Mouse (Mus musculus) heart, embryonic 11.5 days (tissue): Measurements from ENCODE around the gene Tef. TPM values are rescaled to one million over a fixed set of nuclear protein-coding genes. Genes with fewer than 3 reads are reported as not detected.

Experiments used
- ATAC-seq: fragments of 200-750 bp; cut with Nextera tagmentation; replicated peaks from 2 replicates; pipeline ENCODE4 v1.8.0; 2017; ENCODE audit warnings: moderate library complexity; ENCODE audit not compliant: insufficient number of reproducible peaks, low FRiP score, low TSS enrichment
- H3K27ac ChIP-seq: fragments of 300-500 bp; sonication (generic); 2 replicates; pipeline ENCODE4 v1.5.1; 2014; ENCODE audit warnings: mild to moderate bottlenecking, low read depth, low read length
- H3K27me3 ChIP-seq: fragments of 300-500 bp; sonication (generic); 2 replicates; pipeline ENCODE4 v1.6.1; 2014; ENCODE audit warnings: mild to moderate bottlenecking, low read length, mixed read lengths; ENCODE audit not compliant: control insufficient read depth, insufficient read depth
- H3K36me3 ChIP-seq: fragments of 300-500 bp; sonication (generic); 2 replicates; pipeline ENCODE4 v1.6.1; 2014; ENCODE audit warnings: mild to moderate bottlenecking, low read length, moderate library complexity, mixed read lengths; ENCODE audit not compliant: control insufficient read depth, insufficient read depth
- H3K4me1 ChIP-seq: fragments of 300-500 bp; sonication (generic); 2 replicates; pipeline ENCODE4 v1.6.1; 2014; ENCODE audit warnings: low read length; ENCODE audit not compliant: control insufficient read depth, insufficient read depth
- H3K4me2 ChIP-seq: fragments of 300-500 bp; sonication (generic); 2 replicates; pipeline ENCODE4 v1.6.1; 2014; ENCODE audit warnings: mild to moderate bottlenecking, moderate library complexity
- H3K4me3 ChIP-seq: fragments of 300-500 bp; sonication (generic); 2 replicates; pipeline ENCODE4 v1.5.1; 2014; ENCODE audit warnings: low read depth, low read length
- H3K9ac ChIP-seq: fragments of 300-500 bp; sonication (generic); 2 replicates; pipeline ENCODE4 v1.6.1; 2014; ENCODE audit warnings: mild to moderate bottlenecking, low read depth, low read length, moderate library complexity
- H3K9me3 ChIP-seq: fragments of 300-500 bp; sonication (generic); replicated peaks from 2 replicates; pipeline ENCODE4 v1.6.1; 2016; ENCODE audit warnings: low read length; ENCODE audit not compliant: control insufficient read depth
- WGBS: fragments of 180-500 bp; shearing (Covaris S2); extraction: QIAGEN DNeasy Blood & Tissue Kit; methylation state at CpG from one replicate; pipeline ENCODE4 v1.1.7; 2014; ENCODE audit not compliant: insufficient replicate concordance; 5-methylcytosine and 5-hydroxymethylcytosine counted together
- polyA plus RNA-seq: library from polyadenylated mRNA; unstranded; fragments of >200 nt; fragmentation: Nextera tagmentation; extraction: Ambion mirVana; gene quantifications from 2 replicates; pipeline ENCODE4 v1.2.1, GENCODE M21; 2014

The Tef gene
- polyA plus RNA-seq, 1 experiment from 2014 or later, result 15.0 TPM

DNA sequence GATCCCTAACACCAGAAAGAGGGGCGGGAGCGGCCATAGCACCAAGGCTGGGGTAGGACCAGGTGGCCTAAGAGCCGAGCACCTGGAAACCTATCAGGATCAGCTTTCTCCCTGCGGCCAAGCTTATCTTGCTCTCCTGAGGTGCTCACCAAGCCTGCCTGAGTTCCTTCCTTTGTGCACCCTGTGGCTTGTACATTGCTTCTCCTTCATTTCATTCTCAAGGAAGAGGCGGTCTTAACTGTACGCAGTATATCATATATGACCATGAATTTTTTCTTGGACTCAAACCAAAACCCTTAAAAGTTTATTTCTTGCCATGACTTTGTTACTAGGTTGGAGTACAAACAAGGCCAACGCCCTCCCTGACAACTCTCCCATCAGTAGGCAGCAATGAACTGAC, 62.0 kb downstream of the Tef start:
- H3K4me1 ChIP-seq, result peaks cover 4% of the 10 kb centered on the region; the same call in 1 of the 2 replicates
- H3K9ac ChIP-seq, result no peak overlapping the region
- H3K4me2 ChIP-seq, result no peak overlapping the region
- no peaks in the 10 kb centered on the region for H3K27me3 ChIP-seq
- peaks cover 20% of the 10 kb centered on the region for H3K36me3 ChIP-seq
- no peak overlapping the region for H3K27ac ChIP-seq
- no peak overlapping the region for H3K4me3 ChIP-seq
- WGBS, result 89% methylated on average over 7 of the region's 7 CpGs
- no peaks in the 10 kb centered on the region for H3K9me3 ChIP-seq
- ATAC-seq, result no peak

DNA sequence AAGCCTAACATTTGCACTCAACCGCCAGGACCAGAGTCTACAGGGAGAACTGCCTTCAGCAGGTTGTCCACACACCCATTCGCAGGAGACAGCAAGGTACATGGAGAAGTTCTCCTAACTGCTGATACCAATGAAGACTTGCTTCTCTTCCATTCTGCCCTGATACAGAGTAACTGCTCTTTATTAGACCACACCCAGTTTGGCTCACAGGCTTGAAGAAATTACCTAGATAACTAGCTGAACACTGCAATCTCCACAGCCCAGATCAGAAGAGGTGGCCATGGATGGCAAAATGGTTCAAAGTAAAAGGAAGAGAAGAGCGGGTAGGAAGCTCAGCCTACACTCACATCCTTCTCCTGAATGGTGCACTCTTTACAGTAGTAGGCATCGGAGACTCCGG, 67.8 kb downstream of the Tef start:
- H3K27ac ChIP-seq, result no peak overlapping the region
- 95% methylated on average over 5 of the region's 5 CpGs for WGBS
- ATAC-seq, result no peak
- H3K9ac ChIP-seq, result no peak overlapping the region
- no peak overlapping the region for H3K4me3 ChIP-seq
- no peaks in the 10 kb centered on the region for H3K9me3 ChIP-seq
- H3K36me3 ChIP-seq, result peaks cover 25% of the 10 kb centered on the region
- H3K4me1 ChIP-seq, result 0 out of 2 replicates have a peak, but pooled peaks cover 7% of the 10 kb centered on the region
- H3K27me3 ChIP-seq, result no peaks in the 10 kb centered on the region
- H3K4me2 ChIP-seq, result no peak overlapping the region

DNA sequence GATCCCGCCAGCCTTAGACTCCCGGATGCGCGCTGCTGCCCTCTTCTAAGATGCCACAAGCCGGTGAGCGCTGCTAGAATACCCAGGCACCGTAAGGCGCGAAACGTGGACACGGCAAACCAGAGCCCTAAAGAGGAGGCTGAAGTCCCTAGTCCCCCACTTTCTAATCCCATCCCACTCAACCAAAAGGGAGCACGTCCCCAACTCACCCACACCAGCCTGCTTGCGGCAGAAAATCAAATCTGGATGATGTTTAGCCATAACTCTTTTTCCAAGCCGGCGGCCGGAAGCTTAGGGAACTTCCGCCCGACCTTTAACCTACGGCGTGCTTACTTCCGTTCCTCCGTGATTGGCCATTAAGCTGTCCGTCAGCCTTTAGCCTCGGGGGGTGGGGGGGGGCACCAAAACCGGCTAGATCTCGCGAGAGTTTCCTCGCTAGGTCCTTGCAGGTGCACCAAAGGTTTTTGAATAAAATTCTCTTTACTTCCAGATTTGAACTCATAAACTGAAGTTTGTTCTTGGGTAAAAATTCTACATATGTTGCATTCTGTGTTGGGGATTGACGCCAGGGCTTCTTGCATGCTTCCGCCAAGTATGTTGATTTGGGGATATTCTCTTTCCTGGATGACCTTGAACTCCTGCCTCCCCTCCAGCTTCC, 69.5 kb downstream of the Tef start, which contains the start of gene Phf5a:
Gene Phf5a, minus strand, starts transcription at position 308 of the 658 bp plus-strand sequence.
- peak within 1 kb of the TSS; percentile 97 for H3K4me3 ChIP-seq
- no peaks in the 10 kb centered on the region for H3K27me3 ChIP-seq
- peak within 1 kb of the TSS; percentile 92 for H3K4me2 ChIP-seq
- peak within 1 kb of the TSS; percentile 96 for H3K9ac ChIP-seq
- H3K36me3 ChIP-seq, result peaks cover 22% of the 10 kb centered on the region
- 0 out of 2 replicates have a peak, but pooled peaks cover 7% of the 10 kb centered on the region for H3K4me1 ChIP-seq
- peak; percentile 88 for ATAC-seq
- H3K9me3 ChIP-seq, result no peaks in the 10 kb centered on the region
- under 1% methylated on average over 30 of the region's 30 CpGs for WGBS
- peak within 1 kb of the TSS; percentile 97 for H3K27ac ChIP-seq

DNA sequence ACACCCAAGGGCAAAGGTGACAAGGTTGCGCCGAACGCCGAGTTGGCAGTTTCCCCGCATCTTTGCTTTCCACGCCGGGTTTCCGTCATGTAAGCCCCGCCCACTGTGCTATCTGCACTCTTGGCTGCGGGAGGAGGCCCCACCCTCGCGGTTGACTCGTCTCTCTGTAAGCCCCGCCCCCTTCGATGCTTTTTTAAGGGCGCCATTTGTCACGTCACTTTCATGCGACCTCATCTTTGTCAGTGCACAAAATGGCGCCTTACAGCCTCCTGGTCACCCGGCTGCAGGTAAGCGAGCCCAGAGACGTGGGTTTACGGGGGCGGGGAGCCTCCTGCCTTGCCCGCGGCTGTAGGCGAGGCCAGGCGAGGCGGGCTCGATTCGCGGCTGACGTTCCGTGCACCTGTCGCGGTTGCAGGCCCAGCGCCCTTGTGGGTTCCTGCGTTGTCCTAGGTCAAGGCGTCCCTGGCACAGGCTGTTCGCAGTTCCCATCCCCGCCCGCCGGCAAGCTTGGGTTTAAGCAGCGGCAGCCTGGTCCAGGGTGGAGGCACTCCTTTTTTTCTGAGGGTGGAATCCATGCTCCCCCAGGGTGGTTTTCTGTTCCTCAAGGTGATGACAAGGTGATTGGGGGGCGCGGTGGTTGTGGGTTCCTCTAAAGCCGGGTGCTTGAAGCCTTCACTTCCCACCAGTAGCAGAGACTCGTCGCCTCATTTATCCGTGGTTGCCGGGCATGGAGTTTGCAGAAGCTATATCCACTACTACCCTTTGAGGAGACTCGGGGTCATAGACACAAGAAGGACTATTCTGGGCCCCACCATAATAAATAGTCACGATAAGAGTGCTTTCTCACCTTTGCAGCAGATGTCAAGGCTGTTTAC, 70.3 kb downstream of the Tef start, which contains the start of gene Aco2:
Gene Aco2, plus strand, starts transcription at position 48 of the 875 bp plus-strand sequence.
- peaks cover 19% of the 10 kb centered on the region for H3K36me3 ChIP-seq
- H3K9ac ChIP-seq, result peak within 1 kb of the TSS; percentile 96
- no peaks in the 10 kb centered on the region for H3K9me3 ChIP-seq
- 0 out of 2 replicates have a peak, but pooled peaks cover 7% of the 10 kb centered on the region for H3K4me1 ChIP-seq
- H3K27me3 ChIP-seq, result no peaks in the 10 kb centered on the region
- H3K4me3 ChIP-seq, result peak within 1 kb of the TSS; percentile 97
- H3K27ac ChIP-seq, result peak within 1 kb of the TSS; percentile 97
- WGBS, result under 1% methylated on average over 53 of the region's 53 CpGs
- peak within 1 kb of the TSS; percentile 92 for H3K4me2 ChIP-seq
- ATAC-seq, result peak; percentile 87

Other genes starting within 250 kb of the Tef start
- 21.4 and 26.9 TPM in 2 replicates for gene Ep300, start 217.1 kb upstream of the Tef start, polyA plus RNA-seq
- 17.2 and 17.7 TPM in 2 replicates for gene L3mbtl2, start 138.5 kb upstream of the Tef start, polyA plus RNA-seq
- gene Chadl, start 105.1 kb upstream of the Tef start, polyA plus RNA-seq, result 0.44 and 1.5 TPM in 2 replicates
- gene Zc3h7b, start 57.4 kb upstream of the Tef start, polyA plus RNA-seq, result 26.9 and 36.8 TPM in 2 replicates
- 96.3 and 105 TPM in 2 replicates for gene Rangap1, start 56.9 kb upstream of the Tef start, polyA plus RNA-seq
- 9.9 and 12.1 TPM in 2 replicates for gene Tob2, start 56.4 kb downstream of the Tef start, polyA plus RNA-seq
- 119 and 131 TPM in 2 replicates for gene Phf5a, start 69.5 kb downstream of the Tef start, polyA plus RNA-seq
- 398 and 483 TPM in 2 replicates for gene Aco2, start 69.9 kb downstream of the Tef start, polyA plus RNA-seq
- gene Polr3h, start 123.8 kb downstream of the Tef start, polyA plus RNA-seq, result 120 and 121 TPM in 2 replicates
- 6.7 and 6.8 TPM in 2 replicates for gene Csdc2, start 134.3 kb downstream of the Tef start, polyA plus RNA-seq
- 22.5 and 22.6 TPM in 2 replicates for gene Pmm1, start 158.5 kb downstream of the Tef start, polyA plus RNA-seq
- not detected in 2 replicates for gene 1700029P11Rik, start 178.1 kb downstream of the Tef start, polyA plus RNA-seq
- gene Xrcc6, start 185.4 kb downstream of the Tef start, polyA plus RNA-seq, result 80.9 and 81.0 TPM in 2 replicates
- 23.8 TPM in 2 replicates for gene Desi1, start 231.4 kb downstream of the Tef start, polyA plus RNA-seq
- 193 and 203 TPM in 2 replicates for gene Snu13, start 245.2 kb downstream of the Tef start, polyA plus RNA-seq